Mouse (Mus musculus) layer of hippocampus, postnatal 14 days (tissue): ENCODE results near the gene Gm3259. TPM values are rescaled to one million over a fixed set of nuclear protein-coding genes. Genes with fewer than 3 reads are reported as not detected.
"Not testable (repeated sequence)": the region's sequence is repeated elsewhere in the genome, so short reads cannot be mapped to it uniquely, and the experiment has no call there.

ENCODE experiments used
- DNase-seq, 2 experiments: peaks; one replicate each; pipeline ENCODE4 v3.0.0; 2021 to 2022; ENCODE audit warnings: low spot score in 2 of 2, mixed read lengths in 1 of 2
- long read RNA-seq, 2 experiments: library from polyadenylated mRNA; stranded (forward); transcript quantifications; one replicate each; pipeline ENCODE4 v2.0.0; 2021
- total RNA-seq, 2 experiments: library from RNA; stranded (reverse); gene quantifications; 2 replicates each; pipeline ENCODE4 v1.2.3; 2021

The Gm3259 gene
- total RNA-seq, result not detected
- long read RNA-seq, experiment 1, result 0 reads
- long read RNA-seq, experiment 2, result 0 reads

GRCm38 (mm10) chr5:95305611-95306010, at the start of gene Gm3259:
TSS of gene Gm3259 (plus strand) at chr5:95305911.
- not testable (repeated sequence) for DNase-seq

- DNase-seq, result not testable (repeated sequence)
Measured at GRCm38 (mm10) chr5:95272668-95273067, 33.0 kb upstream of the Gm3259 start, which contains the start of gene Gm10424. TSS of gene Gm10424 (minus strand) at chr5:95272768.

Other genes starting within 250 kb of the Gm3259 start
- gene Gm7942, start 199.0 kb upstream of the Gm3259 start, total RNA-seq, result not detected
- not detected for gene Gm16513, start 123.3 kb upstream of the Gm3259 start, total RNA-seq
- gene Gm10424, start 33.1 kb upstream of the Gm3259 start, total RNA-seq, result not detected
- not detected for gene D5Ertd577e, start 150.9 kb downstream of the Gm3259 start, total RNA-seq
- gene Gm3286, start 204.8 kb downstream of the Gm3259 start, total RNA-seq, result not detected